Mouse (Mus musculus) retina, postnatal 1 day (tissue): ENCODE results near the gene Rfx3.

Experiments used
- DNase-seq: peaks from one replicate; pipeline ENCODE4 v3.0.0-alpha.2; 2012

Gene Rfx3

GRCm38 (mm10) chr19:28010471-28011395, at the start of gene Rfx3:
Gene Rfx3, minus strand, starts transcription at chr19:28011166.
- peak; percentile 95 for DNase-seq

- no peak for DNase-seq
Measured at GRCm38 (mm10) chr19:28052058-28052457, 41.1 kb upstream of the Rfx3 start.

GRCm38 (mm10) chr19:28051571-28051970, 40.6 kb upstream of the Rfx3 start:
- no peak for DNase-seq

GRCm38 (mm10) chr19:28049280-28049679, 38.3 kb upstream of the Rfx3 start:
- DNase-seq: no peak

- DNase-seq: no peak
Measured at GRCm38 (mm10) chr19:28046806-28047205, 35.8 kb upstream of the Rfx3 start.

- no peak for DNase-seq
Measured at GRCm38 (mm10) chr19:28044950-28045349, 34.0 kb upstream of the Rfx3 start.

- no peak for DNase-seq
Measured at GRCm38 (mm10) chr19:28011718-28012499, 943 bp upstream of the Rfx3 start.

GRCm38 (mm10) chr19:28011396-28011717, 391 bp upstream of the Rfx3 start:
- DNase-seq: peak; percentile 99

GRCm38 (mm10) chr19:28009587-28010281, 1.2 kb downstream of the Rfx3 start:
- peak; percentile 85 for DNase-seq

- DNase-seq: no peak
Measured at GRCm38 (mm10) chr19:28004190-28004589, 6.8 kb downstream of the Rfx3 start.

- DNase-seq: no peak
Measured at GRCm38 (mm10) chr19:28003474-28003873, 7.5 kb downstream of the Rfx3 start.

- DNase-seq: no peak
Measured at GRCm38 (mm10) chr19:28002708-28003107, 8.3 kb downstream of the Rfx3 start.

- no peak for DNase-seq
Measured at GRCm38 (mm10) chr19:27992800-27993199, 18.2 kb downstream of the Rfx3 start.

- DNase-seq: no peak
Measured at GRCm38 (mm10) chr19:27988746-27989145, 22.2 kb downstream of the Rfx3 start.

- no peak for DNase-seq
Measured at GRCm38 (mm10) chr19:27967590-27967989, 43.4 kb downstream of the Rfx3 start.

GRCm38 (mm10) chr19:27961271-27961670, 49.7 kb downstream of the Rfx3 start:
- DNase-seq: no peak

GRCm38 (mm10) chr19:27935453-27935852, 75.5 kb downstream of the Rfx3 start:
- no peak for DNase-seq

GRCm38 (mm10) chr19:27931136-27931535, 79.8 kb downstream of the Rfx3 start:
- DNase-seq: no peak

GRCm38 (mm10) chr19:27926378-27926777, 84.6 kb downstream of the Rfx3 start:
- DNase-seq: no peak

- no peak for DNase-seq
Measured at GRCm38 (mm10) chr19:27919040-27919439, 91.9 kb downstream of the Rfx3 start.

GRCm38 (mm10) chr19:27916446-27916845, 94.5 kb downstream of the Rfx3 start:
- DNase-seq: no peak

- no peak for DNase-seq
Measured at GRCm38 (mm10) chr19:27906976-27907375, 104.0 kb downstream of the Rfx3 start.

GRCm38 (mm10) chr19:27905976-27906375, 105.0 kb downstream of the Rfx3 start:
- no peak for DNase-seq
